In the genomic region with DNA sequence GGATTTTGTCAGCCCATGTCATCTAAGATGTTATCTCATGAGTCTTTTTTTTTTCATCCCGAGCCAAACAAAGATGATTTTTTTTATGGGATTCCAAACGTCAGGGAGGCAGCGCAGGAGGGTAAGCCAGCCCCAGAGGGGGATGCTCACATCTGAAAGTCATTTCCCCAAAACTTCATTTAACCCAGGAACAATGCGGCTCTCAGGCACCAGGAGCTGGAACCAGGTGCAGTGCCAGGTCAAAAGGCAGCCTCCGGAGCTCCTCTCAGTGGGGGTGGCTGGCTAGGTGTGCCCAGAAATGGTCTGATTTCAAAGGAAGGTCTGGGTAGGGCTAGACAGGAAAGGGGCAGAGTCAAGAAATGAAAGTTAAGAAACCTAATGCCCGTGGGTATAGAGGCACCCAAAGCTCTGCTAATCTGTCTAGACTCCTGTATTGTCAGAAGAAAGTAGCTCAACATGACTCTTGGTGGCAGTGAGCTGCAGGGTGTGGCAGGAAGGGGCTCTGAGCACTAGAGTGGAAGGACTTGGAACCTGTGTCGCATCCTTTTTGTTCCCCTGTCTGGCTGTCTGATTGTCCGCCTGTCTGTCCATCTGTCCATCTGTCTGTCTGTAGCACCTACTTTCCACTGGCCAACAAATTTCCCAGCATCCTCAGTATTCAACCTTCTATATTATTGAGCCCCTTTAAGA, we compare ENCODE assay signal across 9 mouse cellular contexts.
DNase-seq lines count a peak whose midpoint lies in the region; ATAC-seq and TF ChIP-seq lines count a peak whose summit lies in the region.
"Had no signal": no experiment of that assay in that cellular context is flagged by ENCODE, and none has a peak within 500 bp of the region (broad histone marks: within the 10 kb centered on the region; RNA-seq: fewer than 3 reads in every experiment).

No protein-coding gene starts in this region.

- peak overlapping the region; percentile 29 for H3K4me2 ChIP-seq in limb, embryonic 14.5 days (replicated peaks; ENCODE audit: low read depth, low read length, severe bottlenecking)

- peak overlapping the region; percentile 81 for H3K27ac ChIP-seq in hindbrain, embryonic 10.5 days
- peak overlapping the region; percentile 63; the same call in 1 of the 2 replicates for H3K27ac ChIP-seq in limb, embryonic 14.5 days (replicated peaks; ENCODE audit: low read depth, low read length)

- ATAC-seq in limb, embryonic 14.5 days (ENCODE audit: low FRiP score, low read depth) = no peak

- H3K9me3 ChIP-seq in hindbrain, embryonic 10.5 days = no peaks in the 10 kb centered on the region
- no peaks in the 10 kb centered on the region for H3K9me3 ChIP-seq in limb, embryonic 14.5 days (ENCODE audit: control insufficient read depth, low read length)

- TF ChIP-seq POLR2A in limb, embryonic 14.5 days (IDR thresholded peaks at IDR 0.05; ENCODE audit: borderline replicate concordance, extremely low read depth, insufficient read depth, insufficient read length) = no peak

- WGBS in hindbrain, embryonic 10.5 days = 24% methylated on average over 8 of the region's 8 CpGs
- WGBS in limb, embryonic 14.5 days = 19% methylated on average over 8 of the region's 8 CpGs

- no peaks in the 10 kb centered on the region for H3K27me3 ChIP-seq in hindbrain, embryonic 10.5 days (ENCODE audit: insufficient read depth, poor library complexity, severe bottlenecking)
- no peaks in the 10 kb centered on the region for H3K27me3 ChIP-seq in limb, embryonic 14.5 days (ENCODE audit: control insufficient read depth, insufficient read depth, low read length)

- peak; percentile 8 for DNase-seq in cerebellum, adult 11-12 months
- no peak for DNase-seq in cerebellum, adult 8-10 months
- DNase-seq in R1 (ENCODE audit: low read depth, low spot score) = peak; percentile 56
- peak; percentile 38 for DNase-seq in hindbrain, embryonic 10.5 days (ENCODE audit: low spot score)
- DNase-seq in limb, embryonic 14.5 days (ENCODE audit: low spot score) = no peak
- no peak for DNase-seq in T-cell, adult 2 months (ENCODE audit: low spot score)
- no peak for DNase-seq in right cerebral cortex, postnatal 4 days
- DNase-seq in adrenal gland, adult 8-10 months = no peak

- H3K4me3 ChIP-seq in hindbrain, embryonic 10.5 days = peak overlapping the region; percentile 34
- H3K4me3 ChIP-seq in limb, embryonic 14.5 days (replicated peaks; ENCODE audit: low read length) = no peak overlapping the region; the same call in 1 of the 2 replicates
- H3K4me3 ChIP-seq: erythroblast, embryonic 14.5 days had no signal

- H3K4me1 ChIP-seq in hindbrain, embryonic 10.5 days (replicated peaks) = peaks cover 47% of the 10 kb centered on the region
- H3K4me1 ChIP-seq in limb, embryonic 14.5 days (ENCODE audit: control insufficient read depth, insufficient read depth, low read length) = peaks cover 36% of the 10 kb centered on the region

- no peak overlapping the region for H3K9ac ChIP-seq in limb, embryonic 14.5 days (ENCODE audit: low read depth, low read length, severe bottlenecking)

- no peaks in the 10 kb centered on the region for H3K36me3 ChIP-seq in hindbrain, embryonic 10.5 days
- no peaks in the 10 kb centered on the region for H3K36me3 ChIP-seq in limb, embryonic 14.5 days (ENCODE audit: control insufficient read depth, insufficient read depth, low read length)

Comparison
In these comparisons a context has a peak if more than half of its experiments do, and no peak if none do; other contexts are left out.
1. DNase-seq: peak in cerebellum, adult 11-12 months (single experiment), R1 (single experiment) and hindbrain, embryonic 10.5 days (single experiment); none in cerebellum, adult 8-10 months (single experiment), limb, embryonic 14.5 days (single experiment), T-cell, adult 2 months (single experiment), right cerebral cortex, postnatal 4 days (single experiment) and adrenal gland, adult 8-10 months (single experiment).